In the genomic region with DNA sequence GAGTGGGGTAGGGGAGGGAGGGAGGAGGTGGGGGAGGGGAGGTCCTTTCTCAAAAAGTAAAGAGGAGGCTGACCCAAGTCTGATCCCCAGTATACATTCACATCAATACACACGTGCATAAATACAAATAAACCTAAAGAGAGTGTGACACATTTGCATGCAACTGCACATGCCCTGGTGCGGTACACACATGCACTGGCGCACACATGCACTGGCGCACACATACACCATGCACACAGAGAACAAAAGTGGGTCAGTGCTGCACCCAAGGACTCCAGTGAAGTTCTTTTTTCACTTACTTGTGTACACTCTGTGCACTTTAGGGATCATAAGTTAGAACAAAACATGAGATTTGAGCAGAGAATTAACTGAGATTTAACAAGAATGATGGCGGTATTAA, we compare ENCODE assay signal across 9 mouse cellular contexts. TPM values are rescaled to one million over a fixed set of nuclear protein-coding genes. Genes with fewer than 3 reads are reported as not detected.
DNase-seq lines count a peak whose midpoint lies in the region; ATAC-seq and TF ChIP-seq lines count a peak whose summit lies in the region.
"Had no signal": no experiment of that assay in that cellular context is flagged by ENCODE, and none has a peak within 500 bp of the region (broad histone marks: within the 10 kb centered on the region; RNA-seq: fewer than 3 reads in every experiment).

No protein-coding gene starts in this region.

- peak overlapping the region; percentile 33; the same call in 1 of the 2 replicates for H3K4me2 ChIP-seq in heart, embryonic 12.5 days
- no peak overlapping the region for H3K4me2 ChIP-seq in lung, embryonic 15.5 days
- H3K4me2 ChIP-seq in embryonic facial prominence, embryonic 15.5 days (replicated peaks): no peak overlapping the region

- no peaks in the 10 kb centered on the region for H3K36me3 ChIP-seq in heart, embryonic 12.5 days
- H3K36me3 ChIP-seq in lung, embryonic 15.5 days: no peaks in the 10 kb centered on the region
- no peaks in the 10 kb centered on the region for H3K36me3 ChIP-seq in embryonic facial prominence, embryonic 15.5 days
- H3K36me3 ChIP-seq in macrophage (ENCODE audit: inconsistent target): no peaks in the 10 kb centered on the region

- peaks cover 98% of the 10 kb centered on the region for H3K79me2 ChIP-seq in macrophage (ENCODE audit: inconsistent target)

- H3K27me3 ChIP-seq in heart, embryonic 12.5 days (replicated peaks): no peaks in the 10 kb centered on the region
- no peaks in the 10 kb centered on the region for H3K27me3 ChIP-seq in lung, embryonic 15.5 days
- H3K27me3 ChIP-seq in embryonic facial prominence, embryonic 15.5 days: no peaks in the 10 kb centered on the region

- no peak for DNase-seq in heart, postnatal 10 days
- DNase-seq in lung, adult 2 months: no peak
- no peak for DNase-seq in frontal cortex, postnatal 10 days (ENCODE audit: low spot score in 2 of 2)
- DNase-seq in frontal cortex, postnatal 36 days (ENCODE audit: low spot score in 2 of 2): no peak
- DNase-seq: cerebellum, adult 11-12 months had no signal

- TF ChIP-seq CTCF in lung, adult 2 months (IDR thresholded peaks at IDR 0.05; ENCODE audit: insufficient read depth, low read length): no peak

- ATAC-seq in heart, embryonic 12.5 days (ENCODE audit: insufficient number of reproducible peaks, low FRiP score): no peak
- 0 out of 2 replicates have a peak, but pooled peaks have one; percentile 21 for ATAC-seq in lung, embryonic 15.5 days (ENCODE audit: borderline replicate concordance, extremely low read depth, low FRiP score, low TSS enrichment)
- ATAC-seq in embryonic facial prominence, embryonic 15.5 days (ENCODE audit: insufficient number of reproducible peaks, low FRiP score, low TSS enrichment, low read depth): no peak

- no peaks in the 10 kb centered on the region for H3K9me3 ChIP-seq in heart, embryonic 12.5 days (replicated peaks)
- H3K9me3 ChIP-seq in lung, embryonic 15.5 days: no peaks in the 10 kb centered on the region
- H3K9me3 ChIP-seq in embryonic facial prominence, embryonic 15.5 days (replicated peaks): no peaks in the 10 kb centered on the region

- TF ChIP-seq POLR2A in lung, adult 2 months (IDR thresholded peaks at IDR 0.05; ENCODE audit: borderline replicate concordance, extremely low read depth, low read depth, low read length): no peak

- intact Hi-C loops in heart, postnatal 10 days (cut with DNase I): loop anchor here (2.0 kb wide), 2 partner anchors 14 kb away; no protein-coding TSS in a partner anchor

- 68% methylated on average over 5 of the region's 5 CpGs for WGBS in heart, embryonic 12.5 days
- WGBS in lung, embryonic 15.5 days: 62% methylated on average over 5 of the region's 5 CpGs
- 62% methylated on average over 5 of the region's 5 CpGs for WGBS in lung, adult 2 months
- WGBS in embryonic facial prominence, embryonic 15.5 days: 67% methylated on average over 5 of the region's 5 CpGs
- WGBS in macrophage (ENCODE audit: missing documents): 79% methylated on average over 5 of the region's 5 CpGs

- H3K9ac ChIP-seq in heart, embryonic 12.5 days: no peak overlapping the region
- H3K9ac ChIP-seq in lung, embryonic 15.5 days: no peak overlapping the region
- no peak overlapping the region for H3K9ac ChIP-seq in embryonic facial prominence, embryonic 15.5 days

- H3K4me1 ChIP-seq in heart, embryonic 12.5 days (replicated peaks): peaks cover 83% of the 10 kb centered on the region
- peaks cover 56% of the 10 kb centered on the region for H3K4me1 ChIP-seq in lung, embryonic 15.5 days
- peaks cover 40% of the 10 kb centered on the region for H3K4me1 ChIP-seq in lung, adult 2 months (ENCODE audit: control insufficient read depth, insufficient read depth, low read length)
- H3K4me1 ChIP-seq in embryonic facial prominence, embryonic 15.5 days: peaks cover 51% of the 10 kb centered on the region

- H3K4me3 ChIP-seq in heart, embryonic 12.5 days: no peak overlapping the region
- H3K4me3 ChIP-seq in lung, embryonic 15.5 days: no peak overlapping the region
- no peak overlapping the region for H3K4me3 ChIP-seq in lung, adult 2 months (replicated peaks; ENCODE audit: extremely low read depth, low read depth, low read length)
- H3K4me3 ChIP-seq in embryonic facial prominence, embryonic 15.5 days (replicated peaks): no peak overlapping the region
- no peak overlapping the region for H3K4me3 ChIP-seq in macrophage (ENCODE audit: inconsistent target)

- H3K27ac ChIP-seq in heart, embryonic 12.5 days (ENCODE audit: poor library complexity, severe bottlenecking): peak overlapping the region; percentile 84
- no peak overlapping the region for H3K27ac ChIP-seq in lung, embryonic 15.5 days
- 0 out of 2 replicates have a peak overlapping the region, but pooled peaks have one; percentile 23 for H3K27ac ChIP-seq in embryonic facial prominence, embryonic 15.5 days (replicated peaks)
- H3K27ac ChIP-seq in macrophage: peak overlapping the region; percentile 63

RNA-seq across cellular contexts. Expression of a gene that starts 31.3 kb away (rescaled TPM):
- polyA plus RNA-seq in heart, embryonic 12.5 days (2016; fragmentation: Nextera tagmentation; extraction: Ambion mirVana): 7.3 and 7.9 TPM in 2 replicates
- 10 to 100 TPM; 86.2 to 99.2 TPM for total RNA-seq in heart, postnatal 10 days (2021)
- 7.8 and 8.0 TPM in 2 replicates for polyA plus RNA-seq in lung, embryonic 15.5 days (2015; fragmentation: Nextera tagmentation; extraction: Ambion mirVana)
- polyA plus RNA-seq in lung, adult 2 months (2012; rRNA removed): 26.1 and 32.4 TPM in 2 replicates
- 9.1 and 9.7 TPM in 2 replicates for polyA plus RNA-seq in embryonic facial prominence, embryonic 15.5 days (2015; fragmentation: Nextera tagmentation; extraction: Ambion mirVana)
- total RNA-seq in macrophage (2018; cell fraction: chromatin; rRNA removed): 100 to 1,000 TPM in 3 of 26 experiments, 10 to 100 TPM in 23; 54.2 to 149 (median 85.4) TPM
- total RNA-seq in macrophage (2018; cell fraction: cytosol; rRNA removed): 10 to 100 TPM; 40.1 to 59.8 (median 43.8) TPM
- 10 to 100 TPM; 54.6 to 87.2 (median 64.8) TPM for total RNA-seq in macrophage (2018; cell fraction: nucleus; rRNA removed)
- 22.5 to 30.9 TPM (median 25.6 TPM) in 3 replicates for polyA plus RNA-seq in macrophage (2018)
